Mouse (Mus musculus): ENCODE results near the gene Rbm39. TPM values are rescaled to one million over a fixed set of nuclear protein-coding genes. Genes with fewer than 3 reads are reported as not detected.

Rbm39 gene
- 18.8 and 20.8 TPM in 2 replicates for polyA plus RNA-seq (2012; rRNA removed)

DNA sequence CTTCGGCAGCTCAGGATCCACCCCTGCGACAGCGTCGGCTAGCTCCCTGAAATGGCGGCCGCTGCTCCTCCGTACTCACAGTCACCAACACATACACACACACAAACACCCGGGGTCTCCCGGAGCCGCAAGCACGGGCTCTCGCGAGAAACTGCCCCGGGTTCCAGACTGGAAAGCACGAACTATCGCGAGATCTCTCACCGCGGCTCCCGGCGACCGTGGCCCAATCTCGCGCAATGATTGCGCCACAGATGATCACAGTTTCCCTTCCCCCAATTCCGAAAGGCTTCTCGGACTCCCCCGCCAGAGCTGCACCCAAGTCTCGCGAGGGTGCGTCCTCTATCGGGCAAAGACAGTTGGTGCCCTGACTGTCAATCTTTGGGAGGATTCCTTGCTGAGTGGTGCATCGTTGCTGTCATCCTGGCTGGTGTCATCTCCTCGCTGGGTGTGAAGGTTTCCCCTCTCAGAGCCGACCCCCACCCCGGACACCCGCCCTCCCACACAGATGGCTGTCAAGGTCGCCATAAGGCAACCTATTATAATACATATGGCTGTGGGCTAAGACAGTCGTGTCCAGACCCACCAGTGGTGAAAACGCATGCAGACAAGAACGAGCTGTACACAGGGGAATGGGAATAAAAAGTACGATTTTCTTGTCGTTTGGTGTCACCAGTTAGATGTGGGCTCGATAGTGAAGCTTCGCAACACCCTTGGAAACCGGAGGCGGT lies at the start of gene Rbm39:
TSS of gene Rbm39 (minus strand) at position 145 of the 728 bp plus-strand sequence.

GRCm38 (mm10) chr2:156196302-156197128 lies 16.5 kb upstream of the Rbm39 start, which contains the start of gene Phf20:
Phf20 (plus strand) TSS chr2:156196466.

GRCm38 (mm10) chr2:156143953-156144724 lies 35.9 kb downstream of the Rbm39 start, which contains the start of the genes Romo1 and Nfs1:
Romo1 (plus strand) TSS chr2:156144039.
Nfs1 (minus strand) TSS chr2:156144186.

GRCm38 (mm10) chr2:156126992-156127391 lies 53.0 kb downstream of the Rbm39 start, which contains the start of gene Gm28036:
Gm28036 (minus strand) TSS chr2:156127092.

DNA sequence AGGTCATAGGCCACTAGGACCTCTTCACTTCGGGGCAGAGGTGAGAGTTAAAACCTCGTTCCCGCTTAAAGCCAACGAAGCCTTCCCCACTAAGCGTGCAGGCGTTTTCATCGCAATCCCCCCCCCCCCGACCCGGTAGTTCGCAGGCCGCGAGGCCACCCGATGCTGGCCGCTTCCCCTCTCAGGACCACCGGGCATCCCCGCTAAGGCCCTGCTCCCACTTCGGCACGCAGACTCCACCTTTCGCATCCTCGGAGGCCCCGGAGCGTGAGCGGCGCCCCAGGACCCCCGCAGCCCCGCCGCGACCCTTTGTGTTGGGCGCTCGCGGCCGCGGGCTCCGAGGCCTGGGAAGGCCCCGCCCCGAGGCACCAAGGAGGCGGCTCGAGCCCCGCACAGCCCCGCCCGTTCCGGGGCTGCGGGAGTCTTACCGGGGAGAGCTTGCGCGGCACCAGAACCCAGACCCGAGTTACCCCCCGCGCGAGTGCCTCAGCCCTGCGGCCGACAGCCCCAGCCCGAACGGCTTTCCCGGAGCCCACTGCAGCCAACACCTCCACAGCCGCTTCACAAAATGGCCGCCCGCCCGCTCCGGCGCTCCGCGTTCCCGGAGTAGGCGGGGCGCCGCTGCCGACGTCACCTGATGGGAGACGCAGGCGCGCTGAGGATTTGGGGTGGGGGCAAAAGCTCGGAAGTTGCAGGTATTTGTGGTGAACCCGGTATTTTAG lies 68.5 kb downstream of the Rbm39 start, which contains the start of the genes Cpne1 and Rbm12:
TSS of gene Cpne1 (minus strand) at position 608 of the 722 bp plus-strand sequence.
TSS of gene Rbm12 (minus strand) at position 621 of the 722 bp plus-strand sequence.

Other genes with a start within 250 kb of the Rbm39 start
- 4.6 and 7.1 TPM in 2 replicates for gene Uqcc1, start 249.9 kb downstream of the Rbm39 start, polyA plus RNA-seq (2012; rRNA removed)
- not detected in 2 replicates for gene Gm15557, start 239.5 kb downstream of the Rbm39 start, polyA plus RNA-seq (2012; rRNA removed)
- gene Gdf5, start 234.9 kb downstream of the Rbm39 start, polyA plus RNA-seq (2012; rRNA removed): 0.39 and 0.54 TPM in 2 replicates
- 1.7 and 1.9 TPM in 2 replicates for gene Cep250, start 223.8 kb downstream of the Rbm39 start, polyA plus RNA-seq (2012; rRNA removed)
- 0.34 and 0.77 TPM in 2 replicates for gene 6430550D23Rik, start 172.3 kb downstream of the Rbm39 start, polyA plus RNA-seq (2012; rRNA removed)
- 112 and 123 TPM in 2 replicates for gene Ergic3, start 172.2 kb downstream of the Rbm39 start, polyA plus RNA-seq (2012; rRNA removed)
- gene Fer1l4, start 127.3 kb downstream of the Rbm39 start, polyA plus RNA-seq (2012; rRNA removed): 52.4 and 63.6 TPM in 2 replicates
- 2.2 and 2.8 TPM in 2 replicates for gene Spag4, start 115.1 kb downstream of the Rbm39 start, polyA plus RNA-seq (2012; rRNA removed)
- gene Cpne1, start 68.3 kb downstream of the Rbm39 start, polyA plus RNA-seq (2012; rRNA removed): 27.6 and 30.8 TPM in 2 replicates
- gene Rbm12, start 68.3 kb downstream of the Rbm39 start, polyA plus RNA-seq (2012; rRNA removed): 1.9 and 2.9 TPM in 2 replicates
- gene Gm28036, start 53.1 kb downstream of the Rbm39 start, polyA plus RNA-seq (2012; rRNA removed): 0.05 TPM in 1 of 2 replicates, not detected in the other
- gene Romo1, start 36.2 kb downstream of the Rbm39 start, polyA plus RNA-seq (2012; rRNA removed): 122 and 216 TPM in 2 replicates
- 27.7 and 34.3 TPM in 2 replicates for gene Nfs1, start 36.1 kb downstream of the Rbm39 start, polyA plus RNA-seq (2012; rRNA removed)
- 2.2 and 3.5 TPM in 2 replicates for gene Phf20, start 16.2 kb upstream of the Rbm39 start, polyA plus RNA-seq (2012; rRNA removed)
- 0.14 and 0.21 TPM in 2 replicates for gene Cnbd2, start 132.1 kb upstream of the Rbm39 start, polyA plus RNA-seq (2012; rRNA removed)
- 195 and 589 TPM in 2 replicates for gene Scand1, start 132.5 kb upstream of the Rbm39 start, polyA plus RNA-seq (2012; rRNA removed)
- 15.4 and 17.8 TPM in 2 replicates for gene Epb41l1, start 240.7 kb upstream of the Rbm39 start, polyA plus RNA-seq (2012; rRNA removed)

Data from stomach, adult 2 months (tissue).